Mouse (Mus musculus): ENCODE data around the gene Cebpg. TPM values are rescaled to one million over a fixed set of nuclear protein-coding genes. Genes with fewer than 3 reads are reported as not detected.

Cebpg gene
- total RNA-seq, 1 experiment from 2014 or later = 48.3 TPM

GRCm38 (mm10) chr7:35054286-35054685, 2.1 kb downstream of the Cebpg start:
- DNase-seq = no peak

GRCm38 (mm10) chr7:35053161-35053560, 3.2 kb downstream of the Cebpg start:
- no peak for DNase-seq

GRCm38 (mm10) chr7:35050540-35050939, 5.8 kb downstream of the Cebpg start:
- DNase-seq = no peak

- DNase-seq = no peak
Measured at GRCm38 (mm10) chr7:35046091-35046490, 10.3 kb downstream of the Cebpg start.

GRCm38 (mm10) chr7:35044719-35045118, 11.7 kb downstream of the Cebpg start:
- DNase-seq = no peak

- DNase-seq = no peak
Measured at GRCm38 (mm10) chr7:35043266-35043817, 13.0 kb downstream of the Cebpg start.

GRCm38 (mm10) chr7:35042759-35043217, 13.6 kb downstream of the Cebpg start:
- peak; percentile 60 for DNase-seq

- DNase-seq = no peak
Measured at GRCm38 (mm10) chr7:35042209-35042554, 14.2 kb downstream of the Cebpg start.

- DNase-seq = peak; percentile 38
Measured at GRCm38 (mm10) chr7:35041286-35042208, 14.8 kb downstream of the Cebpg start.

- DNase-seq = no peak
Measured at GRCm38 (mm10) chr7:35040176-35040972, 16.0 kb downstream of the Cebpg start.

GRCm38 (mm10) chr7:35037408-35037807, 19.0 kb downstream of the Cebpg start:
- peak; percentile 44 for DNase-seq

- DNase-seq = peak; percentile 50
Measured at GRCm38 (mm10) chr7:35036266-35036731, 20.1 kb downstream of the Cebpg start.

- DNase-seq = no peak
Measured at GRCm38 (mm10) chr7:35035565-35035964, 20.8 kb downstream of the Cebpg start.

GRCm38 (mm10) chr7:35035141-35035553, 21.2 kb downstream of the Cebpg start:
- DNase-seq = peak; percentile 14

- no peak for DNase-seq
Measured at GRCm38 (mm10) chr7:35030567-35030966, 25.8 kb downstream of the Cebpg start.

- no peak for DNase-seq
Measured at GRCm38 (mm10) chr7:35029648-35030047, 26.7 kb downstream of the Cebpg start.

- DNase-seq = no peak
Measured at GRCm38 (mm10) chr7:35029228-35029627, 27.1 kb downstream of the Cebpg start.

GRCm38 (mm10) chr7:35028559-35028958, 27.8 kb downstream of the Cebpg start:
- DNase-seq = no peak

- no peak for DNase-seq
Measured at GRCm38 (mm10) chr7:35027801-35028420, 28.5 kb downstream of the Cebpg start.

GRCm38 (mm10) chr7:35026838-35027291, 29.5 kb downstream of the Cebpg start:
- peak; percentile 60 for DNase-seq

GRCm38 (mm10) chr7:35026276-35026630, 30.1 kb downstream of the Cebpg start:
- DNase-seq = no peak

Data from adrenal gland, postnatal 25 days (tissue).